Mouse (Mus musculus): ENCODE measurements around the gene Hpcal1.

Gene Hpcal1

GRCm38 (mm10) chr12:17686116-17686515, 4.5 kb upstream of the Hpcal1 start:
- DNase-seq (ENCODE audit: low spot score) = no peak

GRCm38 (mm10) chr12:17688913-17689312, 1.7 kb upstream of the Hpcal1 start:
- DNase-seq (ENCODE audit: low spot score) = no peak

- no peak for DNase-seq (ENCODE audit: low spot score)
These were observed 609 bp upstream of the Hpcal1 start for GRCm38 (mm10) chr12:17689931-17690563.

DNA sequence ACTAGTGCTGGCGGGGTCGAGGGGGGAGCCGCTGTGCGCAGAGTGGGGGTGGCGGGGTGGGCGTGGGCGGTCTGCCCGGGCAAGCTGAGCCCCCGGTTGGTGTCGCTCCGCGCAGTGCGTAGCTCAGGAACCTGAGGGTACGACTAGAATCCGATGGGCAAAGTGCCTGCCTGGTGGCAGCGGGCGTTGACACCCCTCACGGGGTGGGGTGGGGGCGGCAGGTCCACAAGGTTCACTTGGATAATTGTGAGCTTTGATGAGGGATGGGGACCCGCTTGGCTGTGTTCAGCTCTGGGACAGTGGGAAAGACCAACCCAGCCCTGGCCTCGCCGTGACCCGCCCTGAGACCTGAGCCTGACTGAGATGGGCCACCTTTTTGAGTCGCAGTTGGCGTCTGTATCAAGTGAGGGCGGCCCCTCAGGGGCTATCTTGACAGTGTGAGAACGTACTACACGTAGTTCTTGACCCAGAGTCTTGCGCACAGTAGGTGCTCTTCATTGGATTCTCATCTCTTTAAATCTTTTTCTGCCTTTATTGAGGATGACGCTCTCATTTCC, 742 bp downstream of the Hpcal1 start:
- no peak for DNase-seq (ENCODE audit: low spot score)

DNA sequence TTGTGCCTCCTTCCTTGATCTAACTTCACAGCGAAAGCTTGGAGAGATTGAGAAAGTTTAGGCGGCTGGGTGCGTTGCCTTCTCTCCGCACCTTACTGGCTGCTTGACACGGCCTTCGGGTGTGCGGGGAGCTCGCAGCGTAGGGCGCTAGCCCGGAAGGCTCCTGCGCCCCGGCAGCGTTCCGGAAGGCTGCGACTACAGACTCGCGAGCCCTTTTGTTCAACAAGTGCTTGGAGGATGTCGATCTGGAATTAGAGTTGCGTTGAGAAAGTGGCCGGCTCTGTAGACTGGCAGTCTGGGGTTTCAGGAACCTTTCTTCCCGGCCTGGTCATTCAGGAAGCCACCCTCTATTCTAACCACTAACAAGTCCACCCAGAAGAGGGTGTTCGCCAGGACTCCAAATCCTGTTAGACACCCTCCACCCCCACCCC, 1.2 kb downstream of the Hpcal1 start:
- DNase-seq (ENCODE audit: low spot score) = no peak

DNA sequence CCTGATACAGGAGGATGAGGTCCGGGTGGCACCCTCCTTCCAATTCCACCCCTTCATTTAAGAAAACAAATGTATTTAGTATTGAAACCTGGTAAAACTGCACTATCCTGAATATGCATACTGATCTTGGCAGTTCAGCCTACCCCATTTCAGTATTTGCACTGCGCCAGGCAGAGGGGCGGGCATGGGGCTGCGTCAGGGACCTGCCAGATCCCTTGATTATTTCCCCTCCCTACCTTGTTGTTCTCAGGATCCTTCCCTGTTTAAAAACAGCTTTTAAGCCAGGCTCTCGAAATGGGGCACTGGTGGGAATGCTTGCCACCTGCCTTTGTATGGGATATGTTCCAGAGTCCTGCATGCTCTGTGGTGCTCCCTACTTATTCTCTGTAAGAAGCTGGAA, 1.7 kb downstream of the Hpcal1 start:
- no peak for DNase-seq (ENCODE audit: low spot score)

DNA sequence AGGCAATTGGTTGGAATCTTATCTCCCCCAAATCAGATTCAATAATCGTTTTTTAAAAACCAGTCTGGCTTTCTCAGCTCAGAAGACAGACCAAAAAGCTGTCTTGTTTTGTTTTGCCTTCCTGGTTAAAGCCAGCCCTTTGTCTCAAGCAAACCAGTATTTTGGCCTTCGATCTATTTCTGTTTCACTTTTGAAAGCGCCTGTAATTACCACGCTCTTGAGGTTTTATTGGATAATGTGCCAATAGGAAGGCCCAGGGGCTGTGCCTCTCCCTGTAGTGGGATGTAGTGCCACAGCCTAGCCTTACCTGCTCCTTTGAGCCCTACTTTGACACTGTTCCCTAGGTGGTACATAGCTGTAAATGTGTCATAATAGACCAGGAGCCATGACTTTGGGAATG, 2.3 kb downstream of the Hpcal1 start:
- DNase-seq (ENCODE audit: low spot score) = no peak

- no peak for DNase-seq (ENCODE audit: low spot score)
These were observed 4.0 kb downstream of the Hpcal1 start for GRCm38 (mm10) chr12:17694589-17695115.

DNA sequence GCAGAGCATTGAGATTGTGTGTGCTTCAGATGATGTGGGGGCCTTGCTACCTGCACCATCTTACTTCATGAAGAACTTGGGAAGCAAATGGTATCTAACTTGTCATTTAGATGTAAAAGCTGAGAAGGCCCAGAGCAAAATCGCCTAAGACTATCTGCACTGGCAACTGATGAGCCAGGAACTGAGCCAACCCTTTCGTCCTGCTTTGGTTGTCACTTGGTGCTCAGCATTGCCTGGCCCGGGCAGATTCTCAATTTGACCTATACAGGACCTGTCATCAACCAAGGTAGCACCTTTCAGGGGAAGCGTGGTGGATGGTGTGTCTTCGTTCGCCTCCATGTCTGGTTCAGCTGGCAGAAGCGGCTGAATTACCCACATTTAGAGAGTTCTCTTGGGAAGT, 5.7 kb downstream of the Hpcal1 start:
- DNase-seq (ENCODE audit: low spot score) = no peak

DNA sequence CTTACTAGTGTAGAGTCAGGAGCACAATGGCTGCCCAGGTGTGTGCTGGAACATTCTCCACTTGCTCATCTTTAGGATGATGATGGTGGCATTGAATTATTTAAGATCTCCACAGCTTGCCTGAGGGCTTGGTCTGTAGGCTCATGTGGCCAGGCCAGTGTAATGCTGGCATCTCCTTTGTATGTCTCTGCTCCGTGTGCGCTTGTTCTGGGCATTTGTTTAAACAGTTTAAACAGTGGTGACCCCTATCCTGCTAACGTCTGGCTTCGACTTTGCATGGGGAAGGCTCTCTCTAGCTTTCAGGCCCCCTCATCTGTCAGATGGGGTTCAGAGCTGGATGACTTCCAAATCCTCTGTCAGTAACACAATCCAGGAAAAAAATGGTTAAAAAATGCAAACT, 8.3 kb downstream of the Hpcal1 start:
- DNase-seq (ENCODE audit: low spot score) = no peak

GRCm38 (mm10) chr12:17699480-17699879, 8.8 kb downstream of the Hpcal1 start:
- DNase-seq (ENCODE audit: low spot score) = no peak

GRCm38 (mm10) chr12:17701131-17701720, 10.6 kb downstream of the Hpcal1 start:
- no peak for DNase-seq (ENCODE audit: low spot score)

DNA sequence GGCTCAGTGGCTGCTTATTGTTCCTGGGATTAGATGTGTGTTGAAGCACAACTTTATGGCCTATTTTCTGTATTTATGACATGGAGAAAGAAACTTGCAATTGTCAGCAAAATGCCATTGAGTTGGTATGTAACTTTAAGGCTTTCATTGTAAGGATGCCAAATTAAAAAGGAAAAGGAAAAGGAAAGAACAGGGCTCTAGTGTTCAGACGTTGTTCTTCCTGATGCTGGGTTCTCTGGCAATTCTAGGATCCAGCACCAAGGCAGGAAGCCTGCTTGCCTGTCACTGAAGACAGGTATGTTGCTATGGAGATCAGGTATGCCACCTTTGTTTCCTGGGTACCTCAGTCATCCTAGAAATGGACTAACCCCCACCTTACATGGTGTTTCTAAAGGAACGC, 11.1 kb downstream of the Hpcal1 start:
- DNase-seq (ENCODE audit: low spot score) = no peak

DNA sequence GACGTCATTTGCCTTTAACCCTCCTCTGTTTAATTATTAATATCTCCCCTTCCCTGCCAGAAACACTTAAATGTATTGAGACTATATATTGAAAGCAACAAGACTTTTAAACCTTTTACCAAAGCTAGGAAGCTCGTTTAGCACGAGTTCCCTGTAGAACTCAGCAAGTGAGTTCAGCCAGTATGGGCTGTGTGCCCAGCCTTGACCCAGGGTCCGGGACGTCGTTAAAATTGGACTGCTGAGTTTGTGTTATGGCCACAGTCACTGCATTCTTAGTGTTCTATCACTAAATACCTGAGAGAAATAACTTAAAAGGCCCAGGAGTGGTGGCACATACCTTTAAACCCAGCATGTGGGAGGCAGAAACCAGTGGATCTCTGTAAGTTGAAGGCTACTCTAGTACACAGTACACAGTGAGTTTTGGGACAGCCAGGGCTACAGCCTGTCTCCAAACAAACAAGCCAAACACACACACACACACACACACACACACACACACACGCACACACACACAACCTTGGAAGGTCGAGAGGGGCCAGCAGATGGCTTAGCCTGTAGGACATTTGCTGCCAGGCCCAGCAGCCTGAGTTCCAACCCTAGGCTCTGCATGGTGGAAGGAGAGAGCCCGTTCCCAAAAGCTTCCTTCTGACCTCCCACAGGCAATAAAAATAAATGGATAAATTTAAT, 11.7 kb downstream of the Hpcal1 start:
- DNase-seq (ENCODE audit: low spot score) = no peak

- DNase-seq (ENCODE audit: low spot score) = no peak
These were observed 12.3 kb downstream of the Hpcal1 start for GRCm38 (mm10) chr12:17702944-17703335.

- DNase-seq (ENCODE audit: low spot score) = no peak
These were observed 13.2 kb downstream of the Hpcal1 start for GRCm38 (mm10) chr12:17703866-17704265.

DNA sequence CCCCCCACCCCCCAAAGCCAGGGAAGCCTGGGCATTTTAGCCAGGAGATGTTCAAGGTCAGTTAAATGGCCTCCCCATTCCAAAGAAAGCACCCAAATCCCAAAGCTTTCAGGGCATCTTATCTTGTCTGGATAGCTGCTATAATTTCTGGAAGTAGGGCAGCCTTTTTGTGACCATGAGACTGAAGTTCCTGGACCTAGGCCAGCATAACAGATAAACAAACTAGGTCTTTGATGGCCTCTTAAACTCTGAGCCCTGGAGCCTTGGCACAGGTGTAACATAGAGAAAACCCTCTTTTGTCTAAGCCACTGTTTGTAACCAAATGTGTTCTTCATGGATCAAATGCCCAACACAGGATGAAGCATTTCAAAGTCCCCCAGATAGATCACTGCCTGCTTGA, 16.8 kb downstream of the Hpcal1 start:
- no peak for DNase-seq (ENCODE audit: low spot score)

DNA sequence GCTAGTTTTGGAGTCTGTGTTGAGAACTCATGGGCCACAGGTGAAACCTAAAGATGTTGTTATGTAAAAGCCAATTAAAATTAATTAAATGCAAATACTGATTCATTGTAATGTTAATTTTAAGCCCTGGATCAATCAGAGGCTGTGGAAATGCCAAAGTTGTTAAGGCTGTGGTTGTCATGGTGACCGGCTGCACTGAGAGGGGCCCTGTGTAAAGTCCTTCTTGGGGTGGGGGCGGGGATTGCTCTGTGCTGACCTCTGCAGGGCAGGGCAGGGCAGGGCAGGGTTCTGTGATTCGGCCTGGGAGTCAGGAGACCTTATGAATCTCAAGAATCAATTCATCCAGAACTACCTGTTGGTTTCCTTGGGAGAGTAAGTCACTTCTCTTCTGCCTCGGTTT, 18.8 kb downstream of the Hpcal1 start:
- no peak for DNase-seq (ENCODE audit: low spot score)

DNA sequence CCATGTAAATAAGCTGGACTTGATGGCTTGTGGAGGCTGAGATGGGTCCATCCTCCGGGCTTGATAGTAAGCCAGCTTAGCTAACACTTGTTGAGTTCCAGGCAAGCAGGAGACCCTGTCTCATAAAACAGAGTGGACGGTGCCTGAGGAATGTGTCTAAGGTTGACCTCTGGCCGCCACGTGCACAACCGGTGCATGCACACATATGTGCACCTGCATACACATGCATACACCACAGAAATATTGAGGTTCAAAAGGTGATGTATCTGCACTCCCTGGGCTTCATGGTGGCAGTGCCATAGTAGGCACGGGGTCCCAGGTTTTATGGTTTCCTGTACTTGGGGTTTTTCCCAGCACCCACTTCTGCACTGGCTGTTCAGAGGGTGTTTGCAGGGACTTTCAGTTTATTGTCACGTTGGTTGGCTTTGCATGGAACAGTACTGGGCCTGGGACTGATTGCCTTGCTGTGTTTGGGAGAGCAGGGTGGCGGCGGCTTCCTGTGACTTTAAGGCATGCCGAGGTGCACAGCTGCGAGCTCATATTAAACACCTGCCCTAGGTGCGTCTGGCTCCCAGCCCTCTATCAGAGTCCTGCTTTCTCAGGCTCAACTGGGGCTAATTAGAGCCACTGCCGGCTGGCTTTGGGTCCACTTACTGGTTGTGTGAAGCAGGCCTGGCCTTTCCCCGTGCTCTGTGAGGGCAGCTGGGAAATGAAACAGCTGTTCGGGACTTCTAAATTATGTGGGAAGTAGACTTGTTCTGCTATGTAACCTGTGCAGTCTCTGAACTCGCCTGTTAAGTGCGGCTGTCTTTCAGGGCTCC, 19.5 kb downstream of the Hpcal1 start:
- DNase-seq (ENCODE audit: low spot score) = no peak

DNA sequence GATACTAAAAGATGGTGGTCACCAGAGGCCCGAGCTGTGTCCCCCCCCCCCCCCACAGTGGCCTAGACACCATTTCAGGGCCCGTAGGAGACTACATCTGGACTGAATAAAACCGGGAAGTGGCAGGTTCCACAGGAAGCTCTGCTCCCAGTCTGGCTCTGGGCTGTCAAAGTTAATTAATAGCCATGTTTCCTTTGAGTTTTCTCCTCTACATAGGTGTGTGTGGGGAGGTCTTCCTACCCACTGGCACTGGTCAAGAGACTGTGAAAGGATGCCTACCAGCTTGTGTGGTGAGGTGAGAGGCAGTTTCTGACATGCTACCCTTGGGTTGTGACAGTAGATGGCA, 20.1 kb downstream of the Hpcal1 start:
- DNase-seq (ENCODE audit: low spot score) = no peak

DNA sequence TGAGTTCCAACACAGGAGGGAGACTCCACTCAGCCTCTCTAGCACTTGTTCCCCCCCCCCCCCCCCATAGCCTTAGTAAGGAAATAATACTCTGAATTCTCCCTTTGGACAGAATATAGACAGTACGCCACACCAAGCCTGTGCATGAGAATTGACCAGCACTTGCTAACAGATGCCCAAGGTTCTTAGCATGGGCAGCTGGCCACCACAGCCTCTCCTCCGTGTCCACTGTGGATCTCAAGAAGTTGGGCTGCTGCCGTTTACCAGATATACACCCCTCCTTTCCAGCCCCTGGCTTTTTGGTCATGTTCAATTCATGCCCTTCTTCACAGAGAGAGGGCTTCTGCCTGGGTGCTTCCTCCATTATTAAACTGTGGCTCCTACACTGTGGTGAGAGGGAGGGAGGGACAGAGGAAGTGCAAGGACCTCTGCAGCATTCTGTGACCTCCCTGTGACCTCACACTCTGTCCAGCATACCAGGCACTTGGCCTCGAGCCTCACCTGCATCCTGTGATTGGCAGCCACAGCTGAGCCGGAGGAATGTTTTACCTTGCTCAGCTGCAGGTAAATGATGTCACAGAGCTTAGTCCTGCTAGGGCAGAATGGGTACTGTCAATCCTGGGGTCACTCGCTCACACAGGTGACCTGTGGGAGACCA, 21.2 kb downstream of the Hpcal1 start:
- no peak for DNase-seq (ENCODE audit: low spot score)

GRCm38 (mm10) chr12:17712571-17712970, 21.9 kb downstream of the Hpcal1 start:
- no peak for DNase-seq (ENCODE audit: low spot score)
